Mouse (Mus musculus) cerebellum, adult 11 months (tissue): Measurements from ENCODE around the gene Insl6.

Source experiments
- DNase-seq: peaks from one replicate; pipeline ENCODE4 v3.0.0; 2022

Insl6 gene

DNA sequence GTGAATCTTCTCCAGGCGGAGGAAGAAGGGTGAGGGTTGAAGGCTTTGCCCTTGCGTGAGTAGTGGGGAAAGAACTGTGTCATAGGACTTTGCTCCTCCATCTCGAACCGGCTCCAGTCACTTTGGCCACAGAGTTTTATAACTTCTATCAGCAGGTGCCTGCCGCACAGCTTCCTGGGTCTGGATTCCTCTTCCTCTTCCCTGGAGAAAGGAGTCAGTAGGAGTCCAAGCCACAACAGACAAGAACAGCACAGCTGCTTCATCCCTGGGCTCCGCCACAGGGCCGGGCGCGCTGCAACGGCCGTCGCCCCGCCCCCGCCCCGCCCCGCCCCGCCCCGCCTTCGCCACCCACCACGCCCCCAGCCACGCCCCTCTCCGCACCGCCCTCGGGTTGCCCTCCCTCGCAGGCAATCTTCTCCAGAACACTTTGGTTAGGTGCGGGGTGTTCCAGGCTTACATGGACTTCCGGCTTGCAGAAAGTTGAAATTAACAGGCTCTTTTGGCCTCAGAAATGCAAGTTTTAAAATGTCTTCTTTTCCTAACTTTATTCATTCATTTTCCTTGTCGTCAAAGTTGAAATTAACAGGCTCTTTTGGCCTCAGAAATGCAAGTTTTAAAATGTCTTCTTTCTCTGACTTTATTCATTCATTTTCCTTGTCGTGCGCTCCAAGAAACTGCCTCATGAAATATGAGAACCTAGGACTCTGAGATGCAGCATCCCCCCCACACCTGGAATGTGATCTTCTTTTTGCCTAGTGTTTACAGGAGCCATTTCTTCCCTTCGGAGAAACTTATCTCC lies at the start of gene Insl6:
TSS of gene Insl6 (minus strand) at position 304 of the 799 bp plus-strand sequence.
- no peak for DNase-seq

DNA sequence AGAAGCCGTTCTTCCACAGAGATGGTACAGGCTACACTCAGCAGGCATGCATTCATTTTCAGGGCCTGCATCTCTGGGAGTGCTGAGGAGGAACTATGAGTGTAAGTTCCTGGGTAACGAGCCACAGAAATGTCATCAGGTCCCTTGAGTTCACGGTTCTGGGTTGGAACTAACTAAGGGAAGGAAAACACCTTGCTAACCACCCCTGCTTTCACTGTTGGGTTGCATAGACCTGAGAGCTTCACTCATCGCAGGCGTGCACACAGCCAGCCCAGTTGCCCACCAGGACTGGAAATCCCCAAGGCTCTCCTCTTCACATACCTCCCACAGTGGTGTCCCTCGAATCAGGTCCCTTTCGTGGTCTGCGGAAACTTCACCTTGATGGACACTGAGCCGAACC lies 49.8 kb upstream of the Insl6 start:
- no peak for DNase-seq

DNA sequence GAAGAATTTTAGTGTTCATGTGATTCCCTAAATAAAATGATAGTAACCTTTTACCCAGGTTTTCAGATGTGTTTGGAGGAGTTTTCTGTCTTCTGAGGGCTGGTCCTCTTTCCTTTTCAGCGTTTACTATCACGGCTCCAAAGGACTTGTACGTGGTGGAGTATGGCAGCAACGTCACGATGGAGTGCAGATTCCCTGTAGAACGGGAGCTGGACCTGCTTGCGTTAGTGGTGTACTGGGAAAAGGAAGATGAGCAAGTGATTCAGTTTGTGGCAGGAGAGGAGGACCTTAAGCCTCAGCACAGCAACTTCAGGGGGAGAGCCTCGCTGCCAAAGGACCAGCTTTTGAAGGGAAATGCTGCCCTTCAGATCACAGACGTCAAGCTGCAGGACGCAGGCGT lies 48.3 kb upstream of the Insl6 start:
- DNase-seq: no peak

DNA sequence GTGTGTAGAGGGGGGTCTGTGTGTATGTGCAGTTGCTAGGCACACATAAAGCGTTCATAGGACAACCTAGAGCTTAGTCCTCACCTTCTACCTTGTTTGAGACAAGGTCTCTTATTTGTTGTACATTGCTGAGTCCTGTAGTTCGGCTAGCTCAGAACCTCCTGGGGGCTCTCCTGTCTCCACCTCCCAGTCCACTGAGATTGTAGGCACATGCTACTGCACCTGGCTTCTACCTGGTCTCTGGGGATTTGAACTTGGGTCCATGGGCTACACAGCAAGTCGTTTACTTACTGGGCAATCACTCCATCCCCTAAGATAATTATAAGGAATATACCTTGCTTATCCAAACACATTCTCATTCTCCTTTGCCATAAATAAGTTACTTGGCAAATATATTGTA lies 47.5 kb upstream of the Insl6 start:
- no peak for DNase-seq

DNA sequence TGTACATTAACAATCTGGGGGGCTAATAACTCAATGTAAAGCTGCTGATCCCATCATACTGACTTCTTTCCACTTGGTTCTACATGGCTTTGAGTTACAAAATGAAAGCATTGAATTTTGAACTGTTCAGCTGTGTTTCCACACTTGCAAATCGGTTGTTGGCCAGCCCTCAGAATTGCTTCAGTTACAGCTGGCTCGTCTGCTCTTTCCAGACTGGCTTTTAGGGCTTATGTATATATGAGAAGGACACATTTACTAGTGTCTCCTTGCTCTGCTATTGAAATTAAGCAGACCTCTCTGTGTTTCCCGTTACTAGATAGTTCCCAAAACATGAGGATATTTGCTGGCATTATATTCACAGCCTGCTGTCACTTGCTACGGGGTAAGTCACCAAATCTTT lies 47.0 kb upstream of the Insl6 start:
- DNase-seq: no peak

DNA sequence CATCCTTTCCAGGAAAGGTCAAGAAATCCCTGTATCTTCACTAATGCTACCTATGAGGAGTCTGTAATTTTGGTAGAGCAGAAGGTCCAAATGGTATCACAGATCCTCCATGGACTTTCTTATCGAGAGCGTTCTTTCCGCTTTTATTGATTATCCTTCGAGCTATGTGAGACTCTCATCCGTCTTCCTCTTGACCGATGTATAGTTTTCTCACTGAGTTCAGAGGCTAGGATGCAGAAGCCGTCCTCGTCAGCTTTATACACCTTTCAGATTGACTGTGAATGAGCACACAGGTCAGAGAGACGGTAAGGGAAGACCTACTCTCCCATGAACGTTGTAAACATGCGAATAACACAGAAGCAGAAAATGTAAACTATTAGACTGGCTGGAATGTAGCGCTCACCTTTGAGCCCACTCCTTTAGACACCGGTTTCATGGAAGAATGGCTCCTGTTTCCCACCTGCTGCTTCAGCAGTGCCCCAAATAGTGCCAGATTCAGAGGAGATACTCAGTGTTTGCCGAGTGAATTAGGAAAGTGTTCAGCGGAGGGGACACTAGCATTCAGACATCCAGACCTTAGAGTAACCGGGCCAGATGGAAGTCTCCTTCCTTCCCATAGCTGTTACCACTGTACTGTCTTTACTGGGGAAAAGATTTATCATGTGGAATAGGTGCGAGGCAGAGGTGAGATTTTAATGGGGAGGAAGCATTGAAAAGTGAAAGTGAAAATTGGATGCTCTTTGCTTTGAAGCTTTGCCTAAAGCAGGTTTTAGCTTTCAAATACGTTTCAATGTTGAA lies 46.3 kb upstream of the Insl6 start:
- no peak for DNase-seq

DNA sequence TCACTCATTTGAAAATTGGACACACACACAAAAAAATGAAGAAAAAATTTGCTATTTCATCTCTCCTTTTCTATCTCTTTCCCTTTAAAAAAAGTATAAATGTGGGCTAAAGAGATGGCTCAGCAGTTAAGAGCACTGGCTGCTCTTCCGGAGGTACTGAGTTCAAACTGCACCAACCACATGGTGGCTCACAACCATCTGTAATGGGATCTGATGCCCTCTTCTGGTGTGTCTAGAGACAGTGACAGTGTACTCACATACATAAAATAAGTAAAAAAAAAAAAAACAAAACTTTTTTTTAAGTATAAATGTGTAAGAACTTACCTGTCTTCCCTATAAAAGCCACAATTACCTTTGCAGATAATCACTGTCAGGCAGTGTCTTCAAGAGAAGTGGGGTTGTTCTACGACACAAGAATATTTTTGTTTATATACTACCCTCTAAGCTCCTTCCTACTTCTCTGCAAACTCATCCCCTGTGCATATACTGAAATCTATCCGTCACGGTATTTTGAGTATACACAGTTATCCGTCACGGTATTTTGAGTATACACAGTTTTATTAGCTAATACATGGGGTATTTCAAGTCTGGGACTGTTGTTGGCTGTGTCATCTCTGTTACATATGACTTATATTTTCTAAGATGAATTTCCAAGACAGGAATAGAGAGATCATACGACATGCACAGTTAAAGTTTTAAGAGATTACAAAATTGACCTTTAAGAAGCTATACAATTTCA lies 45.6 kb upstream of the Insl6 start:
- DNase-seq: no peak

DNA sequence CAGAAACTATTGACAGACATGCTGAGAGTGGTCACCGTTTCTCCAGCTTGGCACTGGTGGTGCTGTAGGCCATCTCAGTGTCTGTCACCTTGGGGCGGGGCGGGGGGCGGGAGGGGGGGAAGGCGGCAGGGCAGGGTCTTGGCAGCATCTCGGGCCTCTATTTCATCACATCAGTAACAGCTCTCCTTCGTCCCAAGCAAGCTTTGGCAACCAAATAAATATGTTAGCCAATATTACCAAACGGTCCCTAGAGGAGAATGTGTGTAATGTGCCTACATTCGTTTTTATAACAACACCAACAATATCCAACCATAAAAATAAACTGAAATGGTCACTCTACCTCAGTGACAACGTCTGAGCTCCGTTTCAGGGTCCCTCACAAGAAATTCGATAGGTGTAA lies 45.0 kb upstream of the Insl6 start:
- no peak for DNase-seq

DNA sequence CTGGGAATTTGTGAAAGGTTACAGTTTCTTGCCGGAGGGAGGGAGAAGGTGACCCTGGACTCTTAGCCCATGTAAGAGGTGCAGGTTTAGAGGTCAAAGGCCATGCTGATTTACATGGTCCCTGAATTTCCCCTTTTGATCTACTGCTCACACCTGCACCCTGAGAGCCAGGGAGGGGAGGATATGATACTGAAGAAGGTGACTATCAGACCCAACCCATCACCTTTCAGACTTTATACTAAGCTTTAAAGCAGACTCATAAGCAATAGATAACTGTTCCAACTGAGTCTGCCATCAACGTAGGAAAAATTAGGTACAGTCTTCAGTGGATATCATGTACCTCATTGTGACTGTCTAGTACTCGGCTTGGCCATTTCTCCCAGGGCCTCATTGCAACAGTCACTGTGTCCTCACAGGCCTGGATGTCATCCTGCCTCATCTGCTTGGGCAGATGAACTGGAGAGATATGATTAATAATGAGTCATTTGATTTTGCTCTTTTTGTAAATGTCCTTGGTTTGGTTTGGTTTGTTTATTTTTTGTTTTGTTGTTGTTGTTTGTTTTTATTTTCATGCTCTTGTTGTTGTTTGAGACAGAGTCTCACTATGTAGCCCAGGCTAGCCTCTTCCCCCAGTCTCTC lies 43.6 kb upstream of the Insl6 start:
- no peak for DNase-seq

DNA sequence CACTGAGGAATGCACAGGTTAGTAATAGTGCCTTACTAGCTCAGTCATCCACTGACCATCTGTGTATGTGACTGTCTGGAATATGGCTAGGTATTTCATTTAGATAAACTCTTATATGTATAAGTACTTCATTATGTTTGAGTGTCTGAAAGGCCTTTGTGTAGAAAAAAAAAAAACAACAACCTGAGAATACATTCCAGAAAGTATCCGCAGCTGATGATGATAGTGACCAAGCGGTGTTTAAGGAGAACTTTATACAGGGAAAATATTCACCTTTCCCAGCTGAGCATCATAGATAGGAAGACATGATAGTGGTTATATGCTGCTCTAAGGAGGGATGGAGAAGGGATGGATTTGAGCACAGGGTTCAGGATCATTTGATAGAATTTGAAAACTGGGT lies 42.9 kb upstream of the Insl6 start:
- no peak for DNase-seq

DNA sequence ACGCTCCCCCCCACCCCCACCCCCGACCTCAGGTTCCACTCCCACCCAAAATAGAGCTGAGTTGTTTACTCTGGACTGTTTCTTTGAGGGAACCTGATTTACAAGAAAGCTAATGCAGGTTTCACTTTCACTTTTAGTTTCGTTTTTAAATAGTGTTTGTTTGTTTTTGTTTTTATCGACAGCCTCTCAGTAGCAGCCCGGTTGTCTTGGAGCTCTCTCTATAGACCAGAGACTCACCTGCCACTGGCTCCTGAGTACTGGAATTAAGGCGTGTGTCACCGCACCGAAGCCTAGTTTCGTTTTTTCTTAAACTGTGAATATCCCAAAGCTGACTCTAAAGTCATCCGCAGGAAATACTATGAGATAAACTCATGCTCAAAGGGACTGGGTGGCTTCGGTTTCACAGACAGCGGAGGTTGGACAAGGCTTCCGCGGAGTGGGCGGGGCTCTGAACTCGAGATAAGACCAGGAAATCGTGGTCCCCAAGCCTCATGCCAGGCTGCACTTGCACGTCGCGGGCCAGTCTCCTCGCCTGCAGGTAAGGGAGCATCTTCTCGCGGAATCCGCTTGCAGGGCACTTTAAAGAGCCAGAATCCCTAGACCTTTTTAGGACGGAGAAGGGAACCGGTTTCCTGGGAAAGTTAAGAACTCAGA lies 41.9 kb upstream of the Insl6 start, which contains the start of the genes Plgrkt and Cd274:
TSS of gene Plgrkt (minus strand) at position 422 of the 654 bp plus-strand sequence.
TSS of gene Cd274 (plus strand) at position 487 of the 654 bp plus-strand sequence.
- DNase-seq: peak; percentile 35

DNA sequence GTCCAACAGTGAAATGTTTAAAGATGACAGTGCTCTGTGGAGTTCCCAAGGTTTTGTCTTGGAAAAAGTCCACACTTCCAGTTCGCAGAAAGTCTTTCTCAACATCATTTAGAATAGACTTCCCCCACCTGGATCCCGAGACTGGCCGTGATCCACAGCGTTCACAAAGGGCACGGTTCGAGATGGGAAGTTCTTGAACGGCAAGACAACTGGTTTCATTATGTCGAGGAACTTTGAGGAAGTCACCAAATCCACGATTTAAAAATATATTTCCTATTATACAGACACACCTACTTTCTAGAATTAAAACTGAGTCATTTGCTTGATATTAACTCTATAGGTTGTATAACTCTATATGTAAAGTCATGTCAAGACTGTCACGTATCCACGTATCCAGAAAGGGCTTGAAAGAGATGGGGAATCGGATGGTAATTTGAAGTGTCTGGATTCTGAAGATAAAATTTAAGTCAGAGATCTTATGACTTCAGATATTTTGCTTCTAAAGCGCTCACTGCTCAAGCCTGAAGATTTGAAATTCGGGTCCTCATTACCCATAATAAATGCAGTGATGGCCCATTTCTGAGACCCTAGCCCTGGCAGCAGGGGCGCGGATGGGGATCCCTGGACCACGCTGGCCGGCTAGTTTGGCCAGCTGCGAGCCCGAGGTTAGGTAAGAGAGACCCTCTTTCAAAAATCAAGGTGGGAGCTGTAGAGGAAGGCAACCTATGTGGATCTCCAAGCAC lies 41.2 kb upstream of the Insl6 start:
- no peak for DNase-seq

DNA sequence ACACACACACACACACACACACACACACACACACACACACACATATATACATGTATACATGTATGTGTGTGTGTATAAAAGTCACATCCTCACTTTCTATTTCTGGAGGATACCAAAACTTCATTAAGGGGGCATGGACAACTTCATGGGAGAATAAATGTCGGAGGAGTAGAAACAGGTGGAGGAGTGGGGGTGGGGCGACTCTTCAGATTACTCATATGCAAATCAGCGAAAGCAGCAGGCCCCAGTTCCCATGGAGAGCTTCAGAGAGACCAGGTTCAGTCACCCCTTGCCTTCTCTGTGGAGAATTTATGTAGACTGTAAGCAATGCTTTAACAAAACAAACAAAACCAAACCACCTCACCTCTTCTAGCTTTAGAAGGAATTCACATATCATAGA lies 39.9 kb upstream of the Insl6 start:
- DNase-seq: no peak

DNA sequence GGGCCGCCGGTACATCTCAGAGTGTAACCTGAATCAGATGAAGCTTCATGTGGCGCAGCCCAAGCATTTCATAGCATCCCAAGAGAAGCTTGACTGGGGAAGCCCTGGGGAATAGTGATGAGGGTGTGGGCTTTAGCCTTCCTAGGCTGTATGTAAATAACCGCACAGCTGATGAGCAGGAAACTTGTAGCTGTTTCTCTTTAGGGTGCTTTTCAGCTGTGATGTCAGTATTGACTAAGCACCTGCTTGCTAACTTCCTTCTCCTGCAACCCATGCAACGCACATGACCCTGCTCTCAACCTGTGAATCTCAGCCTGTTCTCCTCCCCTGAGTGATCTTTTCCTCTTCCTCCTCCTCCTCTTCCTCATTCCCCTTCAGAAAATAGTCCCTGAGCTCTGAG lies 38.9 kb upstream of the Insl6 start:
- no peak for DNase-seq

DNA sequence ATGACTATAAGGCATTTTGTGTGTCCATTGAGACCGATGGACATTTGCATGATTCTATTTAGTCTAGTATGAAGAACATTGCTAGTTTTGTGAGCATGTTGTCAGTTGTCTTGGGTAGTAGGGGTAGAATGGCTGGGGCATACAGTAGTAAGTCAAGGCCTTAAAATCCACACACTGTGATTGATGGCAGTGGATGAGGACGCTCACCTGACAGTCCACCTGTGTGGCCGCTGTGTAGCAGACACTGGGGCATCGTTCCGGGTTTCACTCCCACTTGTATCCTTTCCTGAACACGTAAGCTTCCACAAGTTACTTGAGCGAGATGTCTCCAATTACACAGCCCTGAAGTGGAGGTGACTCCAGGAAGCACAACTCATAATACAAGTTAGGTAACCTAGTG lies 38.4 kb upstream of the Insl6 start:
- DNase-seq: no peak

DNA sequence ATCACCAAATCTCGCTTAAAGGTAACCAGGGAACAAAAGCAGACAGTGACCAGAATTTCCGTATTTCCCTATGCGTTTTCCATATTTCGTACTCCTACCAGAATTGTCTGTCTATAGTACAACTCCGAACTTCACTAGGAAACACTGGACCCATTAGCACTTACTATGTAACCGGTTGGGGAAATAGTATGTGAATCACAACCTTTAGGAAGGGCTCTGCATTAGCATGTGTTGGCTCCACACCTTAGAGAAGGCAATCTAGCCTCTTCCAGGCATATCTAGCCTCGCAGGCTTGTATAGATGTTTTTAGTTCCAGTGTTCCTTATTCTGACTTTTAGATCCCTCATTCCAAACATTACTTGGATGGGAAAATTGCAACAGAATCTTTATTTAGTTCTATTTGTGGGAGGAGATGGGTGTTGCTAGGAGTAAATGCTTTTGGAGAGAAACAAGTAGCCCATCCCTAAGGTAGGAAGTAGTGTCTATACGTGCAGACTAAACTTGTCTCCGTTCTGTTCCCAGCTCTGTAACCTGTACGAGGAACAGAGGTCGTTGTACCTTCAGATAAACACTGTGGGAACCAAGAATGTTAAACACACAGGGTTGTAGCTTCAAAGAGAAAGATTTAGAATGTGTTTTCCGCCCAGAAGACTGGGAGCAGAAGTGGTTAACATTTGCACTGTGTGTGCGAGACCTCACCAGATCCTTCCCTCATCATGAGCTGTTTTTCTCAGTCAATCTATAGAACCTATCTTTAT lies 37.2 kb upstream of the Insl6 start:
- no peak for DNase-seq

DNA sequence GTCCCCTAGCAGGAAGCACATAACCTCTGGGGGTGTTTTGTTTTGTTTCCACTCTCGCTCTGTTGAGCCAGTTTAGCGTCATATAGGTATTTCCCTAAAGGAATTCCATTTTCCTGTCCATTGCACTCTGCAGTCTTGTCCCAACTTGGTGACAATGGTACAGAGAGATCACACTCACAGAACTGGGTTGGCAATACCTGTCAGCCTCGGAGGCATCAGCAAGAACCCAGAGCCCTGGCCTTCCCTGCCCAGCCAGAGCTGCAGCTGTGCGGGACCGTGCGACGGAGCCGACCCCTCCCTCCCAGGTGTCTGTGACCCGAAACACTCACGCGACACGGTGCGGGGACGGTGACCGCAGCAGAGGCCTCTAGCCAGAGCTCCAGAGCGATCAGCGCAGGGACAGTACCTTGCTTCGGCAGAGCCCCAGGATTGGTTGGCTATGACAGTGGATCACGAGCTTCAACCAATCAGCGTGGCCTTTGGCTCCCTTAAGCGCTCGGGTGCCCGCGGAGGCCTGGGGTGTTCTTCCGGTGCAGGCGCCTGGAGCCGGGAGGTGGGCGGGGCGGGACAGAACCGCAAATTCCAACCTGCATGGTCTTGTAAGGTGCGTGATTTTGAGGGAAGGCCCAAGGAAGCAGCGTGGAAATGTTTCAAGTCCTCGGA lies 36.4 kb upstream of the Insl6 start:
- peak; percentile 91 for DNase-seq

DNA sequence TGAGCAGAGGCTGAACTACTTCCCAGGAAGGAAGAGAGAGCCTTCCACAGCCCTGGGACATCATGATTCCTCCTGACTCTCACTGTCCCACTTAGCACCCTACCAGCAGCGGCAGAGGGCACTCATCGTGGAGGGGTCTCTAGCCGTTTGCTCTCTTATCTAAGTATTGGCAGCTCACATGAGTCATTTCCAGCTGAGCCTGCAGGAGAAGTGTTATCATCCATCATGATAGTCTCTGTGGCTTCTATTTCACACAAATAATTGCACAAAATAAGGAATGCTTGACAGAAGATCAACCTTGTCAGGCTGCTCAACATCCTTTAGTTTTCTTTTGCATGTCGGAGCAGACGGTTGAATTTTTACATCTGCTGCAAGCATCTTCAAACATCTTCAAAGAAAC lies 35.1 kb upstream of the Insl6 start:
- no peak for DNase-seq

DNA sequence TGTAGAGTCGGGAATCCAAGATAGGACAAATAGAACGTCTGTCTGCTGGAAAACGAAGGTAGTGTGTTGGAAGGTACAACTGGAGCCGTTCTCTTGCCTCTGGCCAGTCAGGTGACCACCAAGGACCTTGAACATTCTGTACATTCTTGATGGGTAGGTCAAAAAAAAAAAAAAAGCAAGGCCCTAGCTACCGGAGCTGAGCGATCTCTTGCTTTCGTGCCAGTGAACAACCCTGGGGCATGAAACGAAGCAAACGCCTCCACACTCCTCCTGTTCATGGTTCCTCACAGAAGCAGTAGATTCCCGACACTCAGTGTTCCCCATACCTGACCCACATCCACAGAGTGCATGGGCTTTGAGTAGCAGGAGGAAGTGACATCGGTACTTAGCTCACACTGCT lies 31.1 kb upstream of the Insl6 start:
- no peak for DNase-seq
